In genomic region chr2:122631226-122631801, GRCm38 (mm10) we compare ENCODE assay signal across 8 mouse cellular contexts. TPM values are rescaled to one million over a fixed set of nuclear protein-coding genes. Genes with fewer than 3 reads are reported as not detected.
DNase-seq lines count a peak whose midpoint lies in the region; ATAC-seq and TF ChIP-seq lines count a peak whose summit lies in the region.

No protein-coding gene starts in this region.

- ATAC-seq in erythroblast, adult 5-6 weeks (replicated peaks; ENCODE audit: low FRiP score, poor library complexity, severe bottlenecking) = no peak; the same call in 1 of the 2 replicates
- 0 out of 2 replicates have a peak, but pooled peaks have one; percentile 17 for ATAC-seq in embryonic facial prominence, embryonic 13.5 days (ENCODE audit: insufficient number of reproducible peaks, insufficient read depth, low FRiP score, low TSS enrichment, low read depth)
- ATAC-seq in heart, embryonic 16.5 days (replicated peaks; ENCODE audit: extremely low read depth, insufficient read depth, low FRiP score) = peak; percentile 25
- peak; percentile 62 for ATAC-seq in stomach, postnatal 0 days (ENCODE audit: low FRiP score, low TSS enrichment)

- H3K9ac ChIP-seq in embryonic facial prominence, embryonic 13.5 days = peak overlapping the region; percentile 98
- peak overlapping the region; percentile 84 for H3K9ac ChIP-seq in heart, embryonic 16.5 days (ENCODE audit: low read length)
- peak overlapping the region; percentile 86 for H3K9ac ChIP-seq in stomach, postnatal 0 days (ENCODE audit: low read length)

- TF ChIP-seq EP300 in stomach, postnatal 0 days (optimal IDR thresholded peaks at IDR 0.05) = no peak

- peaks cover 11% of the 10 kb centered on the region for H3K36me3 ChIP-seq in erythroblast, embryonic 14.5 days (ENCODE audit: control insufficient read depth)
- H3K36me3 ChIP-seq in embryonic facial prominence, embryonic 13.5 days = peaks cover 19% of the 10 kb centered on the region
- H3K36me3 ChIP-seq in heart, embryonic 16.5 days (ENCODE audit: control insufficient read depth, insufficient read depth) = peaks cover 8% of the 10 kb centered on the region
- H3K36me3 ChIP-seq in megakaryocyte, embryonic 14.5 days (replicated peaks; ENCODE audit: low read length) = peaks cover 21% of the 10 kb centered on the region
- peaks cover 6% of the 10 kb centered on the region; the same call in 1 of the 2 replicates for H3K36me3 ChIP-seq in stomach, postnatal 0 days (ENCODE audit: control insufficient read depth, insufficient read depth, low read length)

- peaks cover 15% of the 10 kb centered on the region for H3K4me1 ChIP-seq in erythroblast, embryonic 14.5 days (ENCODE audit: control insufficient read depth)
- peaks cover 11% of the 10 kb centered on the region; the same call in 1 of the 2 replicates for H3K4me1 ChIP-seq in embryonic facial prominence, embryonic 13.5 days
- H3K4me1 ChIP-seq in heart, embryonic 16.5 days (ENCODE audit: control insufficient read depth, insufficient read depth, low read length) = peaks cover 7% of the 10 kb centered on the region
- H3K4me1 ChIP-seq in megakaryocyte, embryonic 14.5 days = peaks cover 8% of the 10 kb centered on the region
- H3K4me1 ChIP-seq in stomach, postnatal 0 days (replicated peaks; ENCODE audit: control insufficient read depth, insufficient read depth) = no peaks in the 10 kb centered on the region

- peak; percentile 32; the same call in 1 of the 2 replicates for TF ChIP-seq CTCF in stomach, postnatal 0 days (IDR thresholded peaks at IDR 0.05; ENCODE audit: low read depth)

- under 1% methylated on average over 53 of the region's 53 CpGs for WGBS in embryonic facial prominence, embryonic 13.5 days
- under 1% methylated on average over 53 of the region's 53 CpGs for WGBS in heart, embryonic 16.5 days
- WGBS in stomach, postnatal 0 days = under 1% methylated on average over 53 of the region's 53 CpGs

- H3K27ac ChIP-seq in embryonic facial prominence, embryonic 13.5 days = peak overlapping the region; percentile 28; the same call in 1 of the 2 replicates
- H3K27ac ChIP-seq in heart, embryonic 16.5 days (ENCODE audit: low read length) = peak overlapping the region; percentile 81; the same call in 1 of the 2 replicates
- H3K27ac ChIP-seq in stomach, postnatal 0 days (replicated peaks) = peak overlapping the region; percentile 89

- peak overlapping the region; percentile 89 for H3K4me3 ChIP-seq in erythroblast, embryonic 14.5 days (replicated peaks)
- H3K4me3 ChIP-seq in embryonic facial prominence, embryonic 13.5 days = peak overlapping the region; percentile 99
- peak overlapping the region; percentile 70 for H3K4me3 ChIP-seq in heart, embryonic 16.5 days (ENCODE audit: low read length)
- H3K4me3 ChIP-seq in megakaryocyte, embryonic 14.5 days (replicated peaks) = peak overlapping the region; percentile 92
- peak overlapping the region; percentile 90 for H3K4me3 ChIP-seq in stomach, postnatal 0 days (ENCODE audit: low read depth, low read length)

- H3K4me2 ChIP-seq in embryonic facial prominence, embryonic 13.5 days = peak overlapping the region; percentile 92
- peak overlapping the region; percentile 99 for H3K4me2 ChIP-seq in heart, embryonic 16.5 days (ENCODE audit: low read depth, low read length)
- H3K4me2 ChIP-seq in stomach, postnatal 0 days (replicated peaks; ENCODE audit: low read depth) = peak overlapping the region; percentile 100

- no peaks in the 10 kb centered on the region for H3K9me3 ChIP-seq in erythroblast, embryonic 14.5 days (ENCODE audit: control insufficient read depth, low read length)
- H3K9me3 ChIP-seq in embryonic facial prominence, embryonic 13.5 days = no peaks in the 10 kb centered on the region
- H3K9me3 ChIP-seq in heart, embryonic 16.5 days (replicated peaks; ENCODE audit: control insufficient read depth, low read length) = no peaks in the 10 kb centered on the region
- peaks cover 11% of the 10 kb centered on the region; the same call in 1 of the 2 replicates for H3K9me3 ChIP-seq in megakaryocyte, embryonic 14.5 days
- H3K9me3 ChIP-seq in stomach, postnatal 0 days (ENCODE audit: control insufficient read depth, low read length) = no peaks in the 10 kb centered on the region

- H3K27me3 ChIP-seq in erythroblast, embryonic 14.5 days (ENCODE audit: control insufficient read depth) = no peaks in the 10 kb centered on the region
- peaks cover 6% of the 10 kb centered on the region; the same call in 1 of the 2 replicates for H3K27me3 ChIP-seq in embryonic facial prominence, embryonic 13.5 days
- no peaks in the 10 kb centered on the region for H3K27me3 ChIP-seq in heart, embryonic 16.5 days (ENCODE audit: control insufficient read depth, insufficient read depth, low read length)
- H3K27me3 ChIP-seq in megakaryocyte, embryonic 14.5 days (replicated peaks) = peaks cover 5% of the 10 kb centered on the region
- no peaks in the 10 kb centered on the region for H3K27me3 ChIP-seq in stomach, postnatal 0 days (ENCODE audit: control insufficient read depth, insufficient read depth, low read length)

- DNase-seq in adrenal gland, postnatal 10 days = peak; percentile 62
- peak; percentile 68 to 84 for DNase-seq in kidney, postnatal 25 days
- DNase-seq in stomach, postnatal 0 days (ENCODE audit: low spot score) = peak; percentile 82

RNA-seq across cellular contexts. Expression of gene AA467197, which starts 5.5 kb away (rescaled TPM):
- not detected in 2 replicates for polyA plus RNA-seq in erythroblast, embryonic 14.5 days (2012)
- total RNA-seq in erythroblast, adult 5-6 weeks (2015; ENCODE audit: low replicate concordance) = 3.1 and 10.7 TPM in 2 replicates
- 5.6 and 7.5 TPM in 2 replicates for total RNA-seq in erythroblast, adult 5-6 weeks (2017; ENCODE audit: low replicate concordance)
- 1 to 10 TPM in 1 of 2 experiments, under 1 TPM in 1; 0.79 to 1.3 TPM for total RNA-seq in adrenal gland, postnatal 10 days (2021)
- 0.73 TPM in 1 of 2 replicates, not detected in the other for polyA plus RNA-seq in embryonic facial prominence, embryonic 13.5 days (2015; fragmentation: Nextera tagmentation; extraction: Ambion mirVana)
- 0.90 and 4.4 TPM in 2 replicates for polyA plus RNA-seq in heart, embryonic 16.5 days (2015; fragmentation: Nextera tagmentation; extraction: Ambion mirVana)
- polyA plus RNA-seq in megakaryocyte, embryonic 14.5 days (2012; ENCODE audit: insufficient read depth, low replicate concordance) = not detected in 2 replicates
- polyA plus RNA-seq in stomach, postnatal 0 days (2015; fragmentation: Nextera tagmentation; extraction: Ambion mirVana) = 193 and 201 TPM in 2 replicates

RNA-seq across cellular contexts. Expression of gene Gatm, which starts 20.2 kb away (rescaled TPM):
- 0.09 and 0.13 TPM in 2 replicates for polyA plus RNA-seq in erythroblast, embryonic 14.5 days (2012)
- 47.1 and 48.5 TPM in 2 replicates for total RNA-seq in erythroblast, adult 5-6 weeks (2015; ENCODE audit: low replicate concordance)
- total RNA-seq in erythroblast, adult 5-6 weeks (2017; ENCODE audit: low replicate concordance) = 26.8 and 29.3 TPM in 2 replicates
- 10 to 100 TPM; 12.5 to 16.5 TPM for total RNA-seq in adrenal gland, postnatal 10 days (2021)
- 10.5 and 10.6 TPM in 2 replicates for polyA plus RNA-seq in embryonic facial prominence, embryonic 13.5 days (2015; fragmentation: Nextera tagmentation; extraction: Ambion mirVana)
- polyA plus RNA-seq in heart, embryonic 16.5 days (2015; fragmentation: Nextera tagmentation; extraction: Ambion mirVana) = 8.3 and 10.5 TPM in 2 replicates
- 1.6 and 5.0 TPM in 2 replicates for polyA plus RNA-seq in megakaryocyte, embryonic 14.5 days (2012; ENCODE audit: insufficient read depth, low replicate concordance)
- polyA plus RNA-seq in stomach, postnatal 0 days (2015; fragmentation: Nextera tagmentation; extraction: Ambion mirVana) = 8.5 and 9.3 TPM in 2 replicates

Comparison
In these comparisons a context has a peak if more than half of its experiments do, and no peak if none do; other contexts are left out.
1. H3K27ac ChIP-seq: peak in every context shown above with its lines; median percentile 89 in stomach, postnatal 0 days; 81 in heart, embryonic 16.5 days; 28 in embryonic facial prominence, embryonic 13.5 days.
2. RNA of gene AA467197, which starts 5.5 kb away (polyA plus RNA-seq): 193 to 201 TPM in stomach, postnatal 0 days; 0.90 to 4.4 TPM in heart, embryonic 16.5 days, 0.73 TPM in embryonic facial prominence, embryonic 13.5 days, not detected in erythroblast, embryonic 14.5 days and not detected in megakaryocyte, embryonic 14.5 days; every median in the first group is over 10 times any median in the second.
3. Peak in every context shown above with its lines, with median percentiles within 50 percentile points of each other: H3K4me3 ChIP-seq, DNase-seq, H3K4me2 ChIP-seq and H3K9ac ChIP-seq.